Mouse (Mus musculus): ENCODE data around the gene Zscan29. TPM values are rescaled to one million over a fixed set of nuclear protein-coding genes. Genes with fewer than 3 reads are reported as not detected.

Zscan29 gene
- polyA plus RNA-seq (2012; rRNA removed; ENCODE audit: low replicate concordance), result 2.9 and 3.3 TPM in 2 replicates

DNA sequence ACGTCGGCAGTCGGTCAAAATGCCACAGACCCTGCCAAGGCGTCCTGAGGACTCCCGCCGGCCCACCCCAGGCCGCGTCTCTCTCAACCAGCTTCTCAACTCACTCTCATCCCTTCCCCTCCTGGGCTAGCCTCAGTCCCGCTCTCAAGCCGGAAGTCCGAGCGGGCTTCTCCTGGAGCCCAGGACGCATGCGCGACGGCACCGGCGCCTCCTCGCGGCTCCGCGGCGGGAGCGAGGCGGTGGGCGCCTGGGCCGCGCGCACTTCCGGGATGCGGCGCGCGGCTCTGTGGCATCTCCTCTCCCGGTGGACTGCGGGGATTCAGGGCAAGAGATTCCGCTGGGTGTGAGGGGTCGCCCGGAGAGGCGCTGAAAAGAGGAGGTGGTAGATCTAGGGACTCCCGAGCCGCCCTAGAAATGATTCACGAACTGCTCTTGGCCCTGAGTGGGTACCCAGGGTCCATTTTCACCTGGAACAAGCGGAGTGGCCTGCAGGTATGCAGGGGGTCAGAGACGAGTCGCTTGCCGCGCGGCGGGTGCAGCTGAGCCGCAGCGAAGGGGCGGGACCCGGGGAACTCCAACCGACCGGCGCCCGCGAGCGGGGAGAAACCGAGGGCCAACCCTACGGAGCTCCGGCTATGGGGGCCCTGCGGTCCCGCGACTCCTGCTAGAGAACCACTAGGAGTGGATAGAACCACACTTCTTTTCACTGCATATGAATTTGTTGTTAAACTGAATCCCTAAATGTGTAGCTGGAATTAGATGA lies at the start of gene Zscan29:
Gene Zscan29, minus strand, starts transcription at position 146 of the 763 bp plus-strand sequence.

DNA sequence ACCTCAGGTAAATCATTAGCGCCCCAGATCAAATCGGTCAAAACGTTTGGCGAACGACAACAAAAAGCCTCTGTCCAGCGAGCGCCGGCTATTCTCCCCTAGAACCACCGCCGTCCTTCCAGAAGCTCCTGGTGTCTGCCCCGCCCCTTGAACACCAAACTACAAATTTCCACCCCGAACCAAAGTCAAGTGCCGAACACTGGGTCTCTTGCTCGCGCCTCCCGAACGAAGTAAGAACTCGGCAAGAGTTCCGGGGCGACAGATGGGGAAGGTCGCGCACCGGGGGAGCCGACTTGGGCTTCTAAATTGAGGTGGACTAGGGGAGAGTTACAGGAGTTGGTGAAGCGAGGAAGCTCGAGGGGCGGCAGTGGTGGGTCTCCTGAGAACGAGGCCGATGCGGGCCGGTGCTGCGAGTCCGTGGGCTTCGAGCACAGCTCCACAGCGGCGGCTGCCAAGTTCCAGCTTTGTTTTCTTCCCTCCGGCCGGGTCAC lies 399 bp downstream of the Zscan29 start, which contains the start of gene Tubgcp4:
Gene Tubgcp4, plus strand, starts transcription at position 174 of the 491 bp plus-strand sequence.

GRCm38 (mm10) chr2:121140018-121140882 lies 30.7 kb downstream of the Zscan29 start, which contains the start of the genes Adal and Lcmt2:
Gene Adal, plus strand, starts transcription at chr2:121140428.
Gene Lcmt2, minus strand, starts transcription at chr2:121140653.

GRCm38 (mm10) chr2:121109695-121110094 lies 61.2 kb downstream of the Zscan29 start, which contains the start of gene Tgm7:
Gene Tgm7, minus strand, starts transcription at chr2:121109795.

Other genes starting within 250 kb of the Zscan29 start
- gene Ubr1, start 200.4 kb downstream of the Zscan29 start, polyA plus RNA-seq (2012; rRNA removed; ENCODE audit: low replicate concordance), result 26.8 and 39.5 TPM in 2 replicates
- 6.0 and 11.9 TPM in 2 replicates for gene Tmem62, start 194.1 kb downstream of the Zscan29 start, polyA plus RNA-seq (2012; rRNA removed; ENCODE audit: low replicate concordance)
- 18.3 and 30.3 TPM in 2 replicates for gene Ccndbp1, start 162.7 kb downstream of the Zscan29 start, polyA plus RNA-seq (2012; rRNA removed; ENCODE audit: low replicate concordance)
- not detected in 2 replicates for gene Epb42, start 134.1 kb downstream of the Zscan29 start, polyA plus RNA-seq (2012; rRNA removed; ENCODE audit: low replicate concordance)
- gene Tgm5, start 85.3 kb downstream of the Zscan29 start, polyA plus RNA-seq (2012; rRNA removed; ENCODE audit: low replicate concordance), result 1.0 TPM in 1 of 2 replicates, not detected in the other
- 0.23 TPM in 1 of 2 replicates, not detected in the other for gene Tgm7, start 61.3 kb downstream of the Zscan29 start, polyA plus RNA-seq (2012; rRNA removed; ENCODE audit: low replicate concordance)
- gene Adal, start 30.7 kb downstream of the Zscan29 start, polyA plus RNA-seq (2012; rRNA removed; ENCODE audit: low replicate concordance), result 3.2 and 6.8 TPM in 2 replicates
- 8.7 and 13.8 TPM in 2 replicates for gene Lcmt2, start 30.5 kb downstream of the Zscan29 start, polyA plus RNA-seq (2012; rRNA removed; ENCODE audit: low replicate concordance)
- 38.3 and 50.0 TPM in 2 replicates for gene Tubgcp4, start 471 bp downstream of the Zscan29 start, polyA plus RNA-seq (2012; rRNA removed; ENCODE audit: low replicate concordance)
- gene Trp53bp1, start 100.3 kb upstream of the Zscan29 start, polyA plus RNA-seq (2012; rRNA removed; ENCODE audit: low replicate concordance), result 21.3 and 28.9 TPM in 2 replicates
- 3.4 and 5.7 TPM in 2 replicates for gene Map1a, start 118.5 kb upstream of the Zscan29 start, polyA plus RNA-seq (2012; rRNA removed; ENCODE audit: low replicate concordance)
- gene Ppip5k1, start 184.3 kb upstream of the Zscan29 start, polyA plus RNA-seq (2012; rRNA removed; ENCODE audit: low replicate concordance), result 60.3 and 74.7 TPM in 2 replicates
- gene Ckmt1, start 186.6 kb upstream of the Zscan29 start, polyA plus RNA-seq (2012; rRNA removed; ENCODE audit: low replicate concordance), result 11.3 and 12.9 TPM in 2 replicates
- 0.13 and 0.17 TPM in 2 replicates for gene Strc, start 216.0 kb upstream of the Zscan29 start, polyA plus RNA-seq (2012; rRNA removed; ENCODE audit: low replicate concordance)
- gene Pdia3, start 242.7 kb upstream of the Zscan29 start, polyA plus RNA-seq (2012; rRNA removed; ENCODE audit: low replicate concordance), result 268 and 1,023 TPM in 2 replicates
- 1.0 and 4.7 TPM in 2 replicates for gene Catsper2, start 242.7 kb upstream of the Zscan29 start, polyA plus RNA-seq (2012; rRNA removed; ENCODE audit: low replicate concordance)

Data from mammary gland, adult 2 months (tissue).